Mouse (Mus musculus) stomach, embryonic 15.5 days (tissue): ENCODE data around the gene Usp46. TPM values are rescaled to one million over a fixed set of nuclear protein-coding genes. Genes with fewer than 3 reads are reported as not detected.

ENCODE experiments used
- ATAC-seq: fragments of 200-750 bp; cut with Nextera tagmentation; 2 replicates; pipeline ENCODE4 v1.8.0; 2017; ENCODE audit warnings: low read depth, moderate number of reproducible peaks, moderate TSS enrichment; ENCODE audit not compliant: insufficient read depth, low FRiP score
- H3K27ac ChIP-seq: fragments of 300-500 bp; sonication (generic); 2 replicates; pipeline ENCODE4 v1.5.1; 2015; ENCODE audit warnings: mild to moderate bottlenecking, inconsistent platforms
- H3K27me3 ChIP-seq: fragments of 300-500 bp; sonication (generic); replicated peaks from 2 replicates; pipeline ENCODE4 v1.6.1; 2015; ENCODE audit warnings: inconsistent platforms
- H3K36me3 ChIP-seq: fragments of 300-500 bp; sonication (generic); 2 replicates; pipeline ENCODE4 v1.6.1; 2015; ENCODE audit warnings: inconsistent platforms
- H3K4me1 ChIP-seq: fragments of 300-500 bp; sonication (generic); 2 replicates; pipeline ENCODE4 v1.6.1; 2015; ENCODE audit warnings: inconsistent platforms
- H3K4me2 ChIP-seq: fragments of 300-500 bp; sonication (generic); 2 replicates; pipeline ENCODE4 v1.6.1; 2015; ENCODE audit warnings: mild to moderate bottlenecking, inconsistent platforms
- H3K4me3 ChIP-seq: fragments of 300-500 bp; sonication (generic); replicated peaks from 2 replicates; pipeline ENCODE4 v1.5.1; 2015; ENCODE audit warnings: inconsistent platforms
- H3K9ac ChIP-seq: fragments of 300-500 bp; sonication (generic); 2 replicates; pipeline ENCODE4 v1.6.1; 2015; ENCODE audit warnings: inconsistent platforms
- H3K9me3 ChIP-seq: fragments of 300-500 bp; sonication (generic); 2 replicates; pipeline ENCODE4 v1.6.1; 2016; ENCODE audit warnings: inconsistent platforms
- WGBS: fragments of 180-500 bp; shearing (Covaris S2); methylation state at CpG from one replicate; pipeline ENCODE4 v1.1.7; 2015; 5-methylcytosine and 5-hydroxymethylcytosine counted together
- polyA plus RNA-seq: library from polyadenylated mRNA; unstranded; fragments of >200 nt; fragmentation: Nextera tagmentation; extraction: Ambion mirVana; gene quantifications from 2 replicates; pipeline ENCODE4 v1.2.1, GENCODE M21; 2015

The Usp46 gene
- polyA plus RNA-seq, 1 experiment from 2014 or later, result 27.7 TPM

DNA sequence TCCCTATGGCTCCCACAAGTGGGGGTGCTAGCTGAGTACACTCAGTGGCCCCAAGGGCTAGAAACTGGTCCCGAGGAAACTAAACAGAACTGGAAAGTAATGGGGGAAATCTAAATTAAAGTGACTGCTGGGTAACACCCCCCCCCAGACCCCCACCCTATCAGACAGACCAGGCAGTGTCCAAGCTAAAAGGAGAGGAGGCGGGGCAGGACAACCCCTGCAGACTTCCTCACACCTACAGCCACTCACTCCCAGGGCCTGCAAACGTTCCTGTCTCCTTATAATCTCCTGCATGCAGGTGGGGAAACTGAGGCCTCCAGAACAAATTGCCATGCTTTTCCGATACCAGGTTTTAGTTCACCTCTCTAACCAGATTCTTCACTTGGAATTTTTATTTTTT lies 885 bp downstream of the Usp46 start:
- Histone ChIP-seq H3K4me3 (peak overlapping the region; percentile 73), H3K9ac (no peak overlapping the region), H3K27ac (peak overlapping the region; percentile 93), H3K27me3 (no peaks in the 10 kb centered on the region), H3K4me2 (peak overlapping the region; percentile 67), H3K4me1 (peaks cover 40% of the 10 kb centered on the region), H3K36me3 (no peaks in the 10 kb centered on the region), H3K9me3 (no peaks in the 10 kb centered on the region)
- no peak for ATAC-seq
- 15% methylated on average over 4 of the region's 4 CpGs for WGBS

DNA sequence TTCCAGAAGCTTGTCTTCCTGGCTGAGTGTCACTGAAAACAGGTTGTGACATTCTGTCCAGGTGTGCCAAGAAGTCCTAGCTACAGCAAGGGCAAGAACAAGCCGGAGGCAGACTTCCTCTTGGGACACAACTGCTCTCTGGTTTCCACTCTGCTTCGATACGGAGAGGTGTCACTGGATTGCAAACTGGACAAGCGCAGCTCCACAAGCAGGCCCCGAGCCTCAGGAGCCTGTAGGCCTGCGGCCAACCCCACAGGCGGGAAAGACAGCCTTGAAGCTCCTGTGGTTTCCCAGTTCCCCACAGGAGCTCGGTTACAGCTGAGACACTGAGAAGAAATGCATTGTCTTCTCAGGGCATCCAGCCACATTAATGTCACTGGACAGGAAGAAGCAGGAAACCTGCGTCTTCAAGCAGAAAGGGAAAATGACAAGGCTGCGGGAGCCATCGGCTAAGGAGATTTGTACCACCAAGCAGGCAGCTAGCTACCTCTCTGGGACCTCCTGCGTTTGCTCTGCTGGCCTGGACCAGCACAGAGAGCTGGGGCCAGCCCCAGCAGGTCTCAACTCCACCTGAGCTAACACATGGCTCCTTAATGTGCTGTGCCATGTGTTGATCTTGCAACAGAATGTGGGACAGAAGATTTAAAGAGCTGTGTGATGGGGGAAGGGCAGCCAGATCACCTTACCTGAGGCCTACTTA lies 1.7 kb downstream of the Usp46 start:
- H3K9ac ChIP-seq, result 0 out of 2 replicates have a peak overlapping the region, but pooled peaks have one; percentile 3
- peak overlapping the region; percentile 93 for H3K27ac ChIP-seq
- H3K27me3 ChIP-seq, result no peaks in the 10 kb centered on the region
- WGBS, result 25% methylated on average over 12 of the region's 12 CpGs
- H3K4me3 ChIP-seq, result peak overlapping the region; percentile 73
- peak overlapping the region; percentile 67 for H3K4me2 ChIP-seq
- peaks cover 40% of the 10 kb centered on the region for H3K4me1 ChIP-seq
- H3K9me3 ChIP-seq, result no peaks in the 10 kb centered on the region
- H3K36me3 ChIP-seq, result no peaks in the 10 kb centered on the region
- no peak for ATAC-seq

DNA sequence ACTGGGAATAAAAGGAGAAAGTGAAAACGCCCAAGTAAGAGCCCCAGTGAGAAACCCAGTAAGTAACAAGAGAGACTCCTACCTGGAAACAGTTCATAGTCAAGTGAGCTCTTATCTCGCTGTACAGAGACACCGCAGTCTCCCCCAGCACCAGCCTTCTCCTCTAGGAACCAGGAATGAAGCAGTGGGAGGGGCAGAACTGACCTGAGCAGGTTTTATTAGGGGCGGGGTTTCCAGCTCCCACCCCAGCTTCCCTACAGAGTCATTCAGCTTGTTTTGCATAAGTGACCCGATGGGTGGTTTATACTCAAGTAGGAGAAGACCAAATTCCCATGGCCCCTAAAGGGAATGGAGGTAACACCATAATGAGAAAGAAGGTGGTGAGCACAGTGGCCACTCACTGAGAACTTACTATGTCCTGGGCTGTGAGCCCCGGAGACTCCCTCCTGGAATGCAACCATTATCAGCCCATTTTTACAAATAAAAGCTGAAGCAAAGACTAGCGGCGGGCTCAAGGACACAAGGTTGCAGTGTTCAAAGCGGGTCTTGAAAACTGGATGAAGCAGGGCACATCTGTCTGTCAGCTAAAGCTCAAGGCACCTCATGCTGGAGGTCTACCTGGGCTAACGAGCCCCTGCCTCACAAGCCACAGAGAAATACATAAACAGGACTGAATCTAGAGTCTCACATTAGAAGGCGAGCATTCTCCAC lies 2.5 kb downstream of the Usp46 start:
- Histone ChIP-seq H3K36me3 (no peaks in the 10 kb centered on the region), H3K27me3 (no peaks in the 10 kb centered on the region), H3K4me2 (peak overlapping the region; percentile 67), H3K27ac (peak overlapping the region; percentile 93), H3K9ac (no peak overlapping the region), H3K4me3 (peak overlapping the region; percentile 73), H3K9me3 (no peaks in the 10 kb centered on the region), H3K4me1 (peaks cover 40% of the 10 kb centered on the region)
- 47% methylated on average over 11 of the region's 11 CpGs for WGBS
- peak; percentile 37; the same call in 1 of the 2 replicates for ATAC-seq

DNA sequence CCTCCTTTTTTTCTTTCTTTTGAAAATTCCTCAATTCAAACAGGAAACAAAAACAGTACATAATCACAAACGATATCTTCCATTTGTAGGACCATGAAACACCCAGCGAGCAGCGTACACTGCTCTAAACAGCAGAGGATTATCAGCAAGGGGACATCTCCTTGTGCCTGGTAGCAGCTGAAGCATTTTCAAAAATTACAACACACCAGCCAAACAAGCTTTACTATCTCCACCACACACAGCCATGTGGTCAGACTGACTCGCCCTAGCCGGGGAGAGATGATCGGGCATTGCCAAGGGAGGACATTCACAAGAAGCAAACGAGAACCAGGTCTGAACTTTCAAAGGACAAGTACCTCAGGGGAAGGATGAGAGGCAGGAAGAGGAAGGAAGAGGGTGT lies 3.4 kb downstream of the Usp46 start:
- Histone ChIP-seq H3K4me2 (peak overlapping the region; percentile 67), H3K9me3 (no peaks in the 10 kb centered on the region), H3K4me3 (peak overlapping the region; percentile 73), H3K36me3 (no peaks in the 10 kb centered on the region), H3K9ac (0 out of 2 replicates have a peak overlapping the region, but pooled peaks have one; percentile 2), H3K27ac (peak overlapping the region; percentile 93; the same call in 1 of the 2 replicates), H3K4me1 (peaks cover 40% of the 10 kb centered on the region), H3K27me3 (no peaks in the 10 kb centered on the region)
- no peak for ATAC-seq
- 65% methylated on average over 7 of the region's 7 CpGs for WGBS

DNA sequence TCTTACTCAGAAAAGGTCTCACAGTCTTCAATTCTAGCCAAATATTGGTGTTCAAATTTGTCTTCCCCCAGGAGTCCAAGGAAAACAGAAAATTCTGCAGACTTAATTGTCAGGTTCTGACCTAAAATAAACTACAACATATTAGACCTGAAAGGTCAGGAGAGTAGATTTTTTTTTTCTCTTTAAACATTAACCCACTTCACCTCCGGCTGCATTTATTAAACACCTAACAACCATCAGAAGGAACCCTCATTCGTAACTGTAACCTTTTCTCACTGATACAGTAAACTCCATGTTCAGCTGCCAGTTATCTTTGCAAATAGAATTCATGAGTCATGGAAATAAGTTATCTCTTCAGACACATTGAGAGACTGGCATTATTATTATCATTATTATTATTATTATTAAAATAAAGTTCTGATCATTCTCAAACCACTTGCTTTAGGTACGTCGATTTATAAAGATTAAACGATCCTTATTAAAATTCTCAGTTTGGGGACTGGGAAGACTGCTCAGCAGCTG lies 4.9 kb downstream of the Usp46 start:
- H3K27me3 ChIP-seq, result no peaks in the 10 kb centered on the region
- no peaks in the 10 kb centered on the region for H3K36me3 ChIP-seq
- peak overlapping the region; percentile 42; the same call in 1 of the 2 replicates for H3K27ac ChIP-seq
- H3K4me1 ChIP-seq, result peaks cover 40% of the 10 kb centered on the region
- no peak overlapping the region for H3K4me3 ChIP-seq
- ATAC-seq, result no peak
- 69% methylated on average over 5 of the region's 5 CpGs for WGBS
- no peak overlapping the region for H3K4me2 ChIP-seq
- H3K9me3 ChIP-seq, result no peaks in the 10 kb centered on the region
- no peak overlapping the region for H3K9ac ChIP-seq

DNA sequence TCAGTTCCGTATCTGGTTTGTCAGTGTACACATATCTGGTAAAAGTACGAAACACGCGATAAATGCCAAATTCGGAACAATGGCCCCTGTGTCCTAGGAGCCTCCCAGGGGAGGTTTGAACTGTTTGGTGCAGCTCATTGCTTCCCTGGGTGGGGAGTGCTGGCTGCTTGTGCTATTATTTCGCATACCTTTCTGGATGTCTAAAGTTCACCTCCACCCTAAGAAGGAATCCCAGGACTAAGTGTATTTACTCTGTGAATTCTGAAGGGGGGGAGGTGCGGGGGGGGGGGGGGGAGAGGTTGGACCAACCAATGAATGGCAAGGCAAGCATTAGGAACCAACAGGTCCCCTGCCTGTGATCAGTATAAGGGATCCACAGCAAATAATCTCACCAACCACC lies 6.0 kb downstream of the Usp46 start:
- no peak overlapping the region for H3K4me3 ChIP-seq
- whole genome bisulfite sequencing, result 72% methylated on average over 6 of the region's 7 CpGs
- H3K9me3 ChIP-seq, result no peaks in the 10 kb centered on the region
- no peak overlapping the region for H3K4me2 ChIP-seq
- H3K36me3 ChIP-seq, result no peaks in the 10 kb centered on the region
- peaks cover 37% of the 10 kb centered on the region for H3K4me1 ChIP-seq
- H3K27ac ChIP-seq, result peak overlapping the region; percentile 42; the same call in 1 of the 2 replicates
- no peak overlapping the region for H3K9ac ChIP-seq
- peak; percentile 65 for ATAC-seq
- H3K27me3 ChIP-seq, result no peaks in the 10 kb centered on the region

DNA sequence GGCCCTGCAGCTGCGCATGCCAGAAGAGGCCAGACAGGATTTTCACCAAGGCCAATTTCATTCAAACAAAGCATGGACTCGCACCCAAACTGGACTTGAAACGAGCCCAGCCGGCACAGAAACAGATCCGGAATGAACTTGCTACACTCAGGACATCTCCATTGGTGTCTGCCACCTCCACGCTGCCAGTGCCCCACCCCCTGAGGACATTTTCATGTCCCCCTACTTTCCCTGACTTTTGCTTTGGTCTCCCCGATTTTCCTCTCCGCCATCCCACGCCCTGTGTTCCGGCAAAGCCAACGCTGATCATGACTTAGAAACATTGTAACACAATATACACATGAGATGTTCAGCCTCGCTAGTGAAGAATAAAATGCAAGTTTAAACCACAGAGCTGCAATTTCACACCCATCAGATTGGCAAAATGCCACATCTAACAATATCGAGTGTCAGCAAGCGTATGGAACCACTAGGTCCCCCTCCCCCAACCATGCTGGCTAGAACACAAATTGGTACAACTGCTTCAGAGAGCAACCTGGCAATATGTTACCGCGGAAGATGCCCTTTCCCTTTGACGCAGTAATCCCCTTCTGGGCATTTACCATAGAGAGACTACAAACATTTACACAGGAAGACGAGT lies 6.7 kb downstream of the Usp46 start:
- no peaks in the 10 kb centered on the region for H3K9me3 ChIP-seq
- whole genome bisulfite sequencing, result 63% methylated on average over 18 of the region's 18 CpGs
- H3K4me3 ChIP-seq, result no peak overlapping the region
- H3K4me2 ChIP-seq, result peak overlapping the region; percentile 20; the same call in 1 of the 2 replicates
- peak overlapping the region; percentile 53 for H3K27ac ChIP-seq
- no peaks in the 10 kb centered on the region for H3K27me3 ChIP-seq
- H3K36me3 ChIP-seq, result no peaks in the 10 kb centered on the region
- no peak overlapping the region for H3K9ac ChIP-seq
- peaks cover 30% of the 10 kb centered on the region for H3K4me1 ChIP-seq
- no peak for ATAC-seq

DNA sequence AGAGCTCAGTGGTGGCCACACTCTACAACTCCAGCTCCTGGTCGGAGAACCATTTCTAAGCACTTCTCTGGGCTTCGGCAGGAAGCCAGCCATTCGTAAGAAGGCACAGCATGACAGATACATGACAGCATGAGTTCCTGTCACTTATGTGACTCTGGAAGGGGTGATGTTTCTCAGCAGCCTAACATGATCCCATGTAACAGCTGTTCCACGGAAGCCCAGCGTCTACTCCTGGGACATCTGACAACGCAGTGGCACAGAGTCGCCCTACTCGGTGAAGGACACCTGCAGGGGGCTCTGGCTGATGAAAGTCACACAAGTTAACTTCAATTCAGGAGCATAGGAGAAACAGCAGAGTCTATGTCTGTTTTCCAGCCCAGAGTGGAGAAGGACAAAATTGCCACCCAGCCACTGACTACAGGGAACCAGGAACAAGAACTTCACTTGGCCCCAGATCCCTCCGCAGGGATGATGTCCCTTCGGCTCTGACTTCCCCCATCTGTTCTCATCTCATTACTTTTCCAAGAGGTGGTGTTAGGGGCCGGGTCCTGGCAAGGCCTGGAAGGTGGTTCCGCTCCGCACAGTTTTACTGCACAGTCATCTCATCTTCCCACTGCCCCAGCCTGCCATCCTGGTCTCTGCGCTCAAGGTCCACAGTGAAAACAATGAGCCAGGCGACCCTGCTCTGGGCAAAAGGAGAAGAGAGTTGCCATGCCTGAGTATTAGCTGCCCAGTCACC lies 15.9 kb downstream of the Usp46 start:
- Histone ChIP-seq H3K27me3 (no peaks in the 10 kb centered on the region), H3K36me3 (no peaks in the 10 kb centered on the region), H3K9ac (no peak overlapping the region), H3K4me3 (no peak overlapping the region), H3K4me1 (no peaks in the 10 kb centered on the region; the same call in 1 of the 2 replicates), H3K4me2 (no peak overlapping the region), H3K27ac (no peak overlapping the region), H3K9me3 (no peaks in the 10 kb centered on the region)
- WGBS, result 82% methylated on average over 15 of the region's 15 CpGs
- ATAC-seq, result no peak

DNA sequence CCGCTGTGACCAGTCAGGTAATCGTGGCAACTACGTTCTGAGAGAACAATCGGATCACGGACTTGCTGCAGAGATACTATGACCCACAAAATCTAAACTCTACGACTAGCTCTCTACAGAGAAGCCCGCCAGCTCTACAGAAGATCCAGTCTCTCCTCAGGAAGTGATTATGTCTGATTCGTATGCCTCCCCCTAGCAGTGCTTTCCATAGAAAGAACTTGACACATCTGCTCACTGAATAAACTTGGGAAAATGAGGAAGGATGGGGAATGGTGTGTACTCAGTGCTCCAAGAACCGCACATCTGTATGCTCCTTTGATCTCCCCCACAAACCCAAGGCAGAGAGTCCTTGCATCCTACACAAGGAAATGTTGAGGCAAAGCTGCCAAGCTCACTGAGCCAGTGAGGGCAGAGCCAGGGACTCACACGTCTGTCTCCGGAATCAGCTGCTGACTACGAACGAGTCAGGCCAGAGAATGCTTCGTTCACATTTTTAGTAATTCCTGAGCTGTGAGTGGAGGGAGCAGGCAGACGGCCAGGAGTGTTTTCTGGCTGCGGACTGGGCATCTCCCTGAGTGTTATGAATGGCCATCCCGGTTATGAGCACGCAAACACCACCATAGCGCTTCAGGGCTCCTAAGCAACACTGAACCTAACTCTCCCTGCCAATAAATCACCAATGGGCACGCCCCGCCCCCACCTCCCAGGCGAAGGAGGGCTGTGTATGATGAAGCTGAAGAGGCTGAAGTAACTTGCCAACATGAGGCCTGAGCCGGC lies 16.6 kb downstream of the Usp46 start:
- no peak overlapping the region for H3K9ac ChIP-seq
- no peaks in the 10 kb centered on the region for H3K9me3 ChIP-seq
- H3K36me3 ChIP-seq, result no peaks in the 10 kb centered on the region
- no peaks in the 10 kb centered on the region for H3K27me3 ChIP-seq
- H3K4me3 ChIP-seq, result no peak overlapping the region
- WGBS, result 69% methylated on average over 23 of the region's 23 CpGs
- H3K4me1 ChIP-seq, result no peaks in the 10 kb centered on the region; the same call in 1 of the 2 replicates
- 0 out of 2 replicates have a peak, but pooled peaks have one; percentile 58 for ATAC-seq
- no peak overlapping the region for H3K27ac ChIP-seq
- H3K4me2 ChIP-seq, result no peak overlapping the region

DNA sequence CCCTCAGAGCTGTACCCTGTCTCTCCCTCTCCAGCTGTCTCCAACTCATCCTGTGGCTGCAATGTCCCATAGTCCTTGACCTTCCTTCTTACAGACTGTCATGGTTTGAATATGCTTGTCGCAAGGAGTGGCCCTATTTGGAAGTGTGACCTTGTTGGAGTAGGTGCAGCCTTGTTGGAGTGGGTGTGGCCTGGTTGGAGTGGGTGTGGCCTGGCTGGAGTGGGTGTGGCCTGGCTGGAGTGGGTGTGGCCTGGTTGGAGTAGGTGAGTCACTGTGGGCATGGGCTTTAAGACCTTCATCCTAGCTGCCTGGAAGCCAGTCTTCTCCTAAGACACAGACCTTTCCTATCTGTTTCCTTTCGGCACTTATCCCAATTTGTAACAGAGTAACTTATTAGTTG lies 17.3 kb downstream of the Usp46 start:
- Histone ChIP-seq H3K4me1 (no peaks in the 10 kb centered on the region; the same call in 1 of the 2 replicates), H3K36me3 (no peaks in the 10 kb centered on the region), H3K4me2 (no peak overlapping the region), H3K27ac (no peak overlapping the region), H3K9me3 (no peaks in the 10 kb centered on the region), H3K4me3 (no peak overlapping the region), H3K27me3 (no peaks in the 10 kb centered on the region), H3K9ac (no peak overlapping the region)
- no peak for ATAC-seq
- 96% methylated on average over 2 of the region's 2 CpGs for WGBS
